Mouse (Mus musculus) cortical plate, adult 2 months (tissue): ENCODE data around the gene Gm16181.

Source experiments
- CTCF ChIP-seq: fragments of 200-500 bp; IDR thresholded peaks from 2 replicates; pipeline ENCODE4 v1.5.1; 2011; ENCODE audit warnings: mild to moderate bottlenecking, control low read depth, low read length; ENCODE audit not compliant: insufficient read depth; ENCODE audit errors: extremely low read depth
- POLR2A ChIP-seq: fragments of 200-500 bp; IDR thresholded peaks from 2 replicates; pipeline ENCODE4 v1.6.1; 2011; ENCODE audit warnings: mild to moderate bottlenecking, low read length, control low read depth; ENCODE audit not compliant: insufficient read depth; ENCODE audit errors: extremely low read depth

- no peak for TF ChIP-seq POLR2A
- TF ChIP-seq CTCF = no peak
Observed at GRCm38 (mm10) chr17:35251162-35251719, 30.6 kb downstream of the Gm16181 start.
